Mouse (Mus musculus) liver, embryonic 12.5 days (tissue): ENCODE data around the gene Tcf25. TPM values are rescaled to one million over a fixed set of nuclear protein-coding genes. Genes with fewer than 3 reads are reported as not detected.
A peak's percentile ranks its signal among the peaks of the same experiment; 100 is the strongest.
"Not testable (repeated sequence)": the region's sequence is repeated elsewhere in the genome, so short reads cannot be mapped to it uniquely, and the experiment has no call there.

Source experiments
- ATAC-seq: fragments of 200-750 bp; cut with Nextera tagmentation; 2 replicates; pipeline ENCODE4 v1.8.0; 2017; ENCODE audit warnings: moderate number of reproducible peaks, mild to moderate bottlenecking, moderate library complexity
- H3K27ac ChIP-seq: fragments of 300-500 bp; sonication (generic); 2 replicates; pipeline ENCODE4 v1.5.1; 2016; ENCODE audit warnings: mild to moderate bottlenecking
- H3K27me3 ChIP-seq: fragments of 300-500 bp; sonication (generic); replicated peaks from 2 replicates; pipeline ENCODE4 v1.6.1; 2016; ENCODE audit warnings: mild to moderate bottlenecking, moderate library complexity
- H3K36me3 ChIP-seq: fragments of 300-500 bp; sonication (generic); 2 replicates; pipeline ENCODE4 v1.6.1; 2016; ENCODE audit warnings: mild to moderate bottlenecking, moderate library complexity
- H3K4me1 ChIP-seq: fragments of 300-500 bp; sonication (generic); 2 replicates; pipeline ENCODE4 v1.6.1; 2016
- H3K4me2 ChIP-seq: fragments of 300-500 bp; sonication (generic); 2 replicates; pipeline ENCODE4 v1.6.1; 2016; ENCODE audit warnings: mild to moderate bottlenecking, moderate library complexity
- H3K4me3 ChIP-seq: fragments of 300-500 bp; sonication (generic); 2 replicates; pipeline ENCODE4 v1.5.1; 2016; ENCODE audit warnings: mild to moderate bottlenecking, moderate library complexity
- H3K9ac ChIP-seq: fragments of 300-500 bp; sonication (generic); 2 replicates; pipeline ENCODE4 v1.6.1; 2016; ENCODE audit warnings: mild to moderate bottlenecking, moderate library complexity
- H3K9me3 ChIP-seq: fragments of 300-500 bp; sonication (generic); replicated peaks from 2 replicates; pipeline ENCODE4 v1.6.1; 2016; ENCODE audit warnings: mild to moderate bottlenecking, moderate library complexity
- WGBS: fragments of 180-500 bp; shearing (Covaris S2); methylation state at CpG from one replicate; pipeline ENCODE4 v1.1.7; 2016; ENCODE audit not compliant: insufficient replicate concordance; 5-methylcytosine and 5-hydroxymethylcytosine counted together
- polyA plus RNA-seq: library from polyadenylated mRNA; unstranded; fragments of >200 nt; fragmentation: Nextera tagmentation; extraction: Ambion mirVana; gene quantifications from 2 replicates; pipeline ENCODE4 v1.2.1, GENCODE M21; 2016

Tcf25 gene
- polyA plus RNA-seq, 1 experiment from 2014 or later, result 94.3 TPM

DNA sequence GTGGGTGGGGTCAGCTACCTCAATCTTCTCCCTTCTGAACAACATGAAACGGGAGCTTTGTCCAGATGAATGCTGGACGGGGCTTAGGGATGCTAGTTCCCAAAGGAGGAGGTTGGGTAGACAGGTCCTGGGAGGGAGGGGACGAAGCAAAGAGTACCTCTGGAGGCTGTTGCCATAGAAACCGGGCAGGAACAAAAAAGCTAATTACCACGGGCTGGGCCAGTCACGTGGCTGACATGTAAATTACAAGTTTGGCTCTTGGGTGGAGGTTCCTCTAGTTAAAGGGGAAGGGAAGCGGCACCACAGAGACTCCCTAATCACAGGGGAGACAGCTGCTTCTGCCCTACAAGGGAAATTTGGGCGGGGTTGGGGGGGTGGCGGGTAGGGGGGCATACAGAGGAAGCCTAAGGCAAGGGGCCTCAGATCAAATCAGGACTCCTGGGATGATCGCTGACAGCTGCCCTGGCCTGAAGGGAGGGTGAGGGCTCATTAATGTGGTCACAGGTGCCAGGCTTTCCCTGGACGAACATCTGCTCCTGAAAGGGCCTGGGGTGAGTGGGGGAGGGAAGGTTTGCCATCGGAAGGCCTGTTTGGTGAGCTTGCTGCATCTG lies 39.1 kb downstream of the Tcf25 start:
- Histone ChIP-seq H3K9me3 (no peaks in the 10 kb centered on the region), H3K4me2 (peak overlapping the region; percentile 12; the same call in 1 of the 2 replicates), H3K36me3 (no peaks in the 10 kb centered on the region), H3K27ac (no peak overlapping the region), H3K27me3 (peaks cover 58% of the 10 kb centered on the region), H3K4me1 (peaks cover 83% of the 10 kb centered on the region), H3K4me3 (no peak overlapping the region), H3K9ac (no peak overlapping the region)
- WGBS, result 4% methylated on average over 12 of the region's 12 CpGs
- ATAC-seq, result no peak

DNA sequence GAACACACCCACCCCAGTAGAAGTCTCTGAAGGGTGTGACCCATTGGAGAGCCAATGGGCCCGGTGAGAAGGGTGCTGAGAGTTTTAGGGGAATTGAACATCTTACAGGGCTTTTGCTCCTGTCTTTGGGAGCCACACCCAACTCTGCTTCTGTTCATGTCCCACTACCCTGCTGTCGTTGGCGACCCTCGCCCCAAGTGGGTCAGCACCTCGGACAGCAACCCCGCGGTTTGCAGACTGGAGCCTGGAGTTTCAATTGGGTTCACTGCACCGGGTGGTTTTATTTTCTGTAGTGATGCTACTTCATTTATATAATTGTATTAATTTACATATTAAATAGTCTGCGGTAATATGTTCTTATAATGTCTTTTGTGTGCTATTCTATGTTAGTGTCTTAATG lies 40.7 kb downstream of the Tcf25 start:
- Histone ChIP-seq H3K27me3 (peaks cover 49% of the 10 kb centered on the region), H3K27ac (no peak overlapping the region), H3K4me2 (no peak overlapping the region), H3K9me3 (no peaks in the 10 kb centered on the region), H3K4me1 (peaks cover 70% of the 10 kb centered on the region), H3K4me3 (no peak overlapping the region), H3K36me3 (no peaks in the 10 kb centered on the region), H3K9ac (no peak overlapping the region)
- 8% methylated on average over 9 of the region's 9 CpGs for WGBS
- ATAC-seq, result no peak

DNA sequence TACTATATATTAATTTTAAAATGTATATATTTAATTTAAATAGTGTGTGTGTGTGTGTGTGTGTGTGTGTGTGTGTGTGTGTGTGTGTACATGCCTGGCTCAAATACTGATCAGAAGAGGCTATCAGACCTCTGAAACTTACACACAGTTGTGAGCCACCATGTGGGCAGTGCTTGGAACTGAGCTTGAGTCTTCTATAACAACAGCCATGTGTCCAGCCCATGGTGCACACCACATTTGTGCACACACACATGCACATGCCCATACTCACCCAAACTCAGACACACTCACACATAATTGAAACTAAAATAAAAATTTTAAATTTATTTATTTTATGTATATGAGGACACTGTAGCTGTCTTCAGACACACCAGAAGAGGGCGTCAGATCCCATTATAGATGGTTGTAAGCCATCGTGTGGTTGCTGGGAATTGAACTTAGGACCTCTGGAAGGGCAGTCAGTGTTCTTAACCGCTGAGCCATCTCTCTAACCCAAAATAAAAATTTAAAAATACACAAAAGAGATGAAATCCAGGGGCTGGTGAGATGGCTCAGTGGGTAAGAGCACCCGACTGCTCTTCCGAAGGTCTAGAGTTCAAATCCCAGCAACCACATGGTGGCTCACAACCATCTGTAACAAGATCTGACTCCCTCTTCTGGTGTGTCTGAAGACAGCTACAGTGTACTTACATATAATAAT lies 41.6 kb downstream of the Tcf25 start:
- H3K27ac ChIP-seq, H3K9ac ChIP-seq, H3K4me3 ChIP-seq, H3K9me3 ChIP-seq, ATAC-seq, H3K36me3 ChIP-seq, H3K4me2 ChIP-seq: not testable (repeated sequence)
- H3K27me3 ChIP-seq, result peaks cover 42% of the 10 kb centered on the region
- H3K4me1 ChIP-seq, result peaks cover 61% of the 10 kb centered on the region
- WGBS, result 63% methylated on average over 5 of the region's 5 CpGs

DNA sequence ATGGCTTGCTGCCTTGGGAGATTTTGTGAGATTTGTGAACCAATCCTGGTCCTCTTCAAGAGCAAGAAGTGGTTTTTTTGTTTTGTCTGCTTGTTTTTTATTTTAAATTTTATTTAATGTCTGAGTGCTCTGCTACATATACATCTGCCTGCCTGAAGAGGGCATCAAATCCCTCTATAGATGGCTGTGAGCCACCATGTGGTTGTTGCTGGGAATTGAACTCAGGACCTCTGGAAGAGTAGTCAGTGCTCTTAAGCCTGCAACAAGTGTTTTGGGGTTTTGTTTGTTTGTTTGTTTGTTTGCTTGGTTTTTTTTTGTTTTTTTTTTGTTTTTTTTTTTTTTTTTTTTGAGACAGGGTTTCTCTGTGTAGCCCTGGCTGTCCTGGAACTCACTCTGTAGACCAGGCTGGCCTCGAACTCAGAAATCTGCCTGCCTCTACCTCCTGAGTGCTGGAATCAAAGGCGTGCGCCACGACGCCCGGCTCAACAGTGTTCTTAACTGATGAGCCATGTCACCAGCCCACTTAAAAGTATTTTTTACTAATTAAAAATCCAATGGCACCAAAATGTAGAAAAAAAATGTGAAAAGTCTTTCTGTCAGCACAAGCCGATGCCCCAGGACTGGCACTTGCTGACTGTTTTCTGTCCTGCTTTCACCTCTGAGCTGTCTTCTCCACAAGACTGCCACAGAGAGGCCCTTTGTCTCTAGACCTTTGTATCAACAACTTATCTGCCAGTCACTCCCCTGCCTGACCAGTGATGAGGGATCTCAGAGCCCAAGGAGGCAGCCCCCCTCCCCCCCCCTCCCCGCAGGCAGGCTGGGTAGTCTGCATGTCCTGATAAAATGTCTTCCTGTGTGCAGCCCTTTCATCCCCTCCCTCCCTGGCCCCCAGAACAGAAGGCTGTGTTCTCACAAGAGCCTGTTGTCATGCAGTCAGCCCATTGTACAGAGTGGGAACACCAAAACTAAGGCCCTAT lies 42.7 kb downstream of the Tcf25 start:
- 24% methylated on average over 8 of the region's 8 CpGs for WGBS
- ATAC-seq, result peak; percentile 86
- Histone ChIP-seq H3K27me3 (peaks cover 38% of the 10 kb centered on the region), H3K27ac (peak overlapping the region; percentile 72), H3K4me1 (peaks cover 52% of the 10 kb centered on the region), H3K9ac (peak overlapping the region; percentile 35), H3K4me2 (peak overlapping the region; percentile 46), H3K9me3 (no peaks in the 10 kb centered on the region), H3K36me3 (no peaks in the 10 kb centered on the region), H3K4me3 (no peak overlapping the region)

DNA sequence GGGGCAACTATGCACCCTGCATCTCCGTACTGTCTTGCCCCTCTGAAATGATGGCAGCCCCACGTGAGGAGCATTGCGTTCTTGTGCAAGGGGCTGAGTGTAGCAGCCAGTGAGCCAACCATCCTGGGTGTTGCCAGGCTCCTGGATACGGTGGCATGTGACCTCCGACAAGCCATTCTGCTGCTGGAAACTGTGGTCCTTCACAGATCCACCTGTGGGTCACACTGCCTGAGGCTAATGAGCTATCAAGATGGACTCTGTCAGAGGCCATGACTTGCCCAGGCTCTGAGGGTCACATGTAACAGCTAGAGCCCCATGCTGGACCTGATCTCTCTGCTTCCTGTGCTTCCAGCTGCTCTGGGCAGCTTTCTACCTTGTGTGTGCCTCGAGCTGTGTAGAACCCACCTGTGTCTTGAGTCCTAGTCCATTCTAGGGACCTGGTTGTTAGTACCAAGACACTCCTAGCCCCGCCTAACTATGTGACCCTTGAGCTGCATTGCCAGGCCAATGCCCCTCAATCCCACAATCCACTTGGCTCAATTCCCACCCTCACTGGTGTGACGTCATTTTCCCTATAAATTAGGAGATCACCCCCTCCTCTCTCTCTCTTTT lies 43.5 kb downstream of the Tcf25 start:
- Histone ChIP-seq H3K4me1 (peaks cover 51% of the 10 kb centered on the region), H3K36me3 (no peaks in the 10 kb centered on the region), H3K27ac (peak overlapping the region; percentile 72), H3K27me3 (peaks cover 34% of the 10 kb centered on the region), H3K9ac (peak overlapping the region; percentile 35), H3K4me3 (no peak overlapping the region), H3K4me2 (peak overlapping the region; percentile 46), H3K9me3 (no peaks in the 10 kb centered on the region)
- ATAC-seq, result peak; percentile 28
- 61% methylated on average over 8 of the region's 8 CpGs for WGBS

DNA sequence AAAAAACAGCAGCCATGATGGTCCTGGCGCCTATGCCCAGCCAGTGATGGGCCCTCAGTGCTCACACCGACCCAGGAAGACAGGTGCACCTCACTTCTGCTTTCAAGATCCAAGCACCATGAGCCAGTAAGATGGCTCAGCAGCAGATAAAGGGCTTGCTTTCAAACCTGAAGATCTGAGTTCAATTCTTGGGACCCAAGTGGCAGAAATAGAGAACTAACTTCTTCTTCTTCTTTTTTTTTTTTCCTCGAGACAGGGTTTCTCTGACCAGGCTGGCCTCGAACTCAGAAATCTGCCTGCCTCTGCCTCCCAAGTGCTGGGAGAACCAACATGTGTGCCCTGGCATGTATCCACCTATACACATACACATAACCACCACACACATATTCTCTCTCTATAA lies 46.2 kb downstream of the Tcf25 start:
- H3K9me3 ChIP-seq, result no peaks in the 10 kb centered on the region
- H3K4me3 ChIP-seq, result no peak overlapping the region
- H3K36me3 ChIP-seq, result no peaks in the 10 kb centered on the region
- H3K9ac ChIP-seq, result no peak overlapping the region
- no peak overlapping the region for H3K27ac ChIP-seq
- WGBS, result 49% methylated on average over 4 of the region's 4 CpGs
- H3K27me3 ChIP-seq, result peaks cover 12% of the 10 kb centered on the region
- no peak for ATAC-seq
- peaks cover 33% of the 10 kb centered on the region for H3K4me1 ChIP-seq
- H3K4me2 ChIP-seq, result no peak overlapping the region

DNA sequence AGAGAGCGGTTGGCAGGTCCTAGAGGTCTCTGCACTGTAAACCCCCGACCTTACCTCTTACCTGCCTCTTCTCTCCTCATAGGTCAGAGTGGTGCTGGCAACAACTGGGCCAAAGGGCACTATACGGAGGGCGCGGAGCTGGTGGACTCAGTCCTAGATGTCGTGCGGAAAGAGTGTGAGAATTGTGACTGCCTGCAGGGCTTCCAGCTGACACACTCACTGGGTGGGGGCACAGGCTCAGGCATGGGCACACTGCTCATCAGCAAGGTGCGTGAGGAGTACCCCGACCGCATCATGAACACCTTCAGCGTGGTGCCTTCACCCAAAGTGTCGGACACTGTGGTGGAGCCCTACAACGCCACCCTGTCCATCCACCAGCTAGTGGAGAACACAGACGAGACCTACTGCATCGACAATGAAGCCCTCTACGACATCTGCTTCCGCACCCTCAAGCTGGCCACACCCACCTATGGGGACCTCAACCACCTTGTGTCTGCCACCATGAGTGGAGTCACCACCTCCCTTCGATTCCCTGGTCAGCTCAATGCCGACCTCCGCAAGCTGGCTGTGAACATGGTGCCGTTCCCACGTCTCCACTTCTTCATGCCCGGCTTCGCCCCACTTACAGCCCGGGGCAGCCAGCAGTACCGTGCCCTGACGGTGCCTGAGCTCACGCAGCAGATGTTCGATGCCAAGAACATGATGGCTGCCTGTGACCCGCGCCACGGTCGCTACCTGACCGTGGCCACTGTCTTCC lies 47.1 kb downstream of the Tcf25 start:
- 86% methylated on average over 34 of the region's 34 CpGs for WGBS
- Histone ChIP-seq H3K27me3 (peaks cover 12% of the 10 kb centered on the region), H3K4me3 (no peak overlapping the region), H3K4me2 (no peak overlapping the region), H3K27ac (no peak overlapping the region), H3K36me3 (no peaks in the 10 kb centered on the region), H3K9ac (no peak overlapping the region), H3K9me3 (no peaks in the 10 kb centered on the region), H3K4me1 (peaks cover 32% of the 10 kb centered on the region)
- ATAC-seq, result no peak

DNA sequence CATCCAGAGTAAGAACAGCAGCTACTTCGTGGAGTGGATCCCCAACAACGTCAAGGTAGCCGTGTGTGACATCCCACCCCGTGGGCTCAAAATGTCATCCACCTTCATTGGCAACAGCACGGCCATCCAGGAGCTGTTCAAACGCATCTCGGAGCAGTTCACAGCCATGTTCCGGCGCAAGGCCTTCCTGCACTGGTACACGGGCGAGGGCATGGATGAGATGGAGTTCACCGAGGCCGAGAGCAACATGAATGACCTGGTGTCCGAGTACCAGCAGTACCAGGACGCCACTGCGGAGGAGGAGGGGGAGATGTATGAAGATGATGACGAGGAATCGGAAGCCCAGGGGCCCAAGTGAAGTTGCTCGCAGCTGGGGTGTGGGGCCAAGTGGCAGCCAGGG lies 47.8 kb downstream of the Tcf25 start:
- ATAC-seq, result no peak
- peaks cover 28% of the 10 kb centered on the region for H3K4me1 ChIP-seq
- H3K27ac ChIP-seq, result no peak overlapping the region
- 80% methylated on average over 19 of the region's 19 CpGs for WGBS
- peaks cover 12% of the 10 kb centered on the region for H3K27me3 ChIP-seq
- no peaks in the 10 kb centered on the region for H3K36me3 ChIP-seq
- no peak overlapping the region for H3K4me2 ChIP-seq
- H3K4me3 ChIP-seq, result no peak overlapping the region
- peaks cover 2% of the 10 kb centered on the region; the same call in 1 of the 2 replicates for H3K9me3 ChIP-seq
- no peak overlapping the region for H3K9ac ChIP-seq

DNA sequence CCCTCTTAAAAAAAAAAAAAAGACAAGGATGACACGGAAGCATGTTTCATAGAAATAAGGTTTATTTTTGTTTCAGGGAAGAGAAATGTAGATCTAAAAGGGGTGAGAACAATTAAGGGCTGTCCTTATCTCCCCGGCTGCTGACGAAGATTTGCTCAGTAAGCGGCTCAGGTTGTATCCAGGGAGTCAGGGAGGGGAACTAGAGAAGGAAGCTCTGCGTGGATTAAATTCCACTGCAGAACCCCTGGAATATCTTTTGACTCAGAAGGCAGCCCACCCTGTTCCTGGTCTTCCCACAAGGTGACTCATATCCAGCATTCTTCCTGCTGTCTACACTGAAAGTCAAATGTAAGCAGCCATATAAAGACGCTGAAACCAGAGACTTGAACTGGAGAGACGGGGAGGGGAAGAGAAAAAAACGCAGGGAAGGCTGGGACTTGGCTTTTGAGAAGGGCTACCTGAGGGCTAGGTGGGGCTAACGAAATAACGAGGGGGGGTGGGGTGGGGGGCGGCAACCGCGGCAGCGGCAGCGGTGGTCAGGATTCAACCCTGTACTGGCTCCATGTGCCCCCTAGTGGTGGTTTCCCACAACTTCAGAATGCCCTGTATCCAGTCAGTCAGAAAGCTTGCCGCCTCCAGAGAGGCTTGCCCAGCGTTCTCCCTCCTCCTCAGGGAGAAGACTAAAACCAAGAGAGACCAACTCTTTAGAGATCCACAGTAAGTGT lies 48.7 kb downstream of the Tcf25 start:
- H3K4me2 ChIP-seq, result peak overlapping the region; percentile 70
- peak; percentile 65; the same call in 1 of the 2 replicates for ATAC-seq
- H3K36me3 ChIP-seq, result no peaks in the 10 kb centered on the region
- H3K27me3 ChIP-seq, result peaks cover 12% of the 10 kb centered on the region
- H3K9ac ChIP-seq, result no peak overlapping the region
- H3K4me3 ChIP-seq, result peak overlapping the region; percentile 40
- peaks cover 11% of the 10 kb centered on the region for H3K9me3 ChIP-seq
- H3K27ac ChIP-seq, result no peak overlapping the region
- 4% methylated on average over 17 of the region's 17 CpGs for WGBS
- peaks cover 19% of the 10 kb centered on the region for H3K4me1 ChIP-seq

DNA sequence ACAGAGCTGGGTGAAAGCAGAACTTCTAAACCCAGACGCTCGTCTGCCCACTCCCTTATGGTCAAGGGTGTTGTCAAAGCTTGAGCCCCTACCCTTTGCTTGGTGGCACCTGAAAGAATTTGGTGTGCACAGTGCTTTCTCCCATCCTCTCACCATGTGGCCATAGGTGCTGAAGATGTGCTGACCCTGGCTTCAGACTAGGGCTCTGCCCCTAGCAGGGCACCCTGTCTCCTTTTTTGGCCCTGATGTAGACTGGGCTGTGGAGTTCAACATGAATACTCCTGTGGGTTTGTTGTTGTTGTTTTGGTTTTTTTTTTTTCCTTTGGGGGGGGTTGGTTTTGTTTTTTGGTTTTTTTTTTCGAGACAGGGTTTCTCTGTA lies 49.2 kb downstream of the Tcf25 start:
- Histone ChIP-seq H3K9ac (no peak overlapping the region), H3K36me3 (0 out of 2 replicates have a peak, but pooled peaks cover under 1% of the 10 kb centered on the region), H3K4me3 (peak overlapping the region; percentile 40; the same call in 1 of the 2 replicates), H3K9me3 (peaks cover 16% of the 10 kb centered on the region), H3K4me2 (peak overlapping the region; percentile 70), H3K27me3 (peaks cover 12% of the 10 kb centered on the region), H3K27ac (no peak overlapping the region), H3K4me1 (peaks cover 16% of the 10 kb centered on the region)
- no peak for ATAC-seq
- 3% methylated on average over 3 of the region's 3 CpGs for WGBS
